ENCODE assay signal across 13 mouse cellular contexts in genomic region chr9:102138671-102139070, GRCm38 (mm10).
DNase-seq lines count a peak whose midpoint lies in the region; ATAC-seq lines count a peak whose summit lies in the region.
"Had no signal": no experiment of that assay in that cellular context is flagged by ENCODE, and none has a peak within 500 bp of the region (broad histone marks: within the 10 kb centered on the region; RNA-seq: fewer than 3 reads in every experiment).

No protein-coding gene starts in this region.

- 90% methylated on average over 7 of the region's 7 CpGs for WGBS in forebrain, embryonic 11.5 days
- 86% methylated on average over 7 of the region's 7 CpGs for WGBS in forebrain, embryonic 12.5 days
- 45% methylated on average over 7 of the region's 7 CpGs for WGBS in midbrain, embryonic 14.5 days
- 61% methylated on average over 7 of the region's 7 CpGs for WGBS in midbrain, embryonic 11.5 days
- 83% methylated on average over 7 of the region's 7 CpGs for WGBS in kidney, embryonic 14.5 days

- H3K9ac ChIP-seq in forebrain, embryonic 11.5 days (ENCODE audit: low read length), result no peak overlapping the region
- no peak overlapping the region for H3K9ac ChIP-seq in forebrain, embryonic 12.5 days
- no peak overlapping the region for H3K9ac ChIP-seq in midbrain, embryonic 14.5 days (replicated peaks; ENCODE audit: low read length)
- H3K9ac ChIP-seq in midbrain, embryonic 11.5 days (ENCODE audit: low read length), result no peak overlapping the region
- H3K9ac ChIP-seq in kidney, embryonic 14.5 days (ENCODE audit: low read depth, low read length), result no peak overlapping the region
- H3K9ac ChIP-seq: liver, embryonic 14.5 days had no signal

- ATAC-seq in forebrain, embryonic 11.5 days (replicated peaks; ENCODE audit: low FRiP score), result no peak
- no peak for ATAC-seq in forebrain, embryonic 12.5 days (ENCODE audit: low FRiP score)
- no peak for ATAC-seq in midbrain, embryonic 14.5 days (ENCODE audit: low FRiP score, low TSS enrichment)
- no peak for ATAC-seq in midbrain, embryonic 11.5 days (ENCODE audit: low FRiP score)
- ATAC-seq in kidney, embryonic 14.5 days (ENCODE audit: low FRiP score, low TSS enrichment), result no peak
- ATAC-seq: intestine, embryonic 16.5 days had no signal

- no peak overlapping the region for H3K4me2 ChIP-seq in forebrain, embryonic 11.5 days (ENCODE audit: low read depth, low read length, severe bottlenecking)
- no peak overlapping the region for H3K4me2 ChIP-seq in forebrain, embryonic 12.5 days
- no peak overlapping the region for H3K4me2 ChIP-seq in midbrain, embryonic 14.5 days (ENCODE audit: low read length)
- H3K4me2 ChIP-seq in midbrain, embryonic 11.5 days, result no peak overlapping the region
- no peak overlapping the region for H3K4me2 ChIP-seq in kidney, embryonic 14.5 days (replicated peaks; ENCODE audit: low read depth, low read length)

- no peak overlapping the region for H3K4me3 ChIP-seq in forebrain, embryonic 11.5 days (ENCODE audit: low read depth, low read length)
- H3K4me3 ChIP-seq in forebrain, embryonic 12.5 days (replicated peaks), result no peak overlapping the region
- no peak overlapping the region for H3K4me3 ChIP-seq in midbrain, embryonic 14.5 days (replicated peaks; ENCODE audit: low read depth, low read length)
- no peak overlapping the region for H3K4me3 ChIP-seq in midbrain, embryonic 11.5 days (ENCODE audit: low read depth, low read length)
- H3K4me3 ChIP-seq in kidney, embryonic 14.5 days (ENCODE audit: low read length), result no peak overlapping the region

- peak; percentile 4 for DNase-seq in forebrain, embryonic 11.5 days (ENCODE audit: low spot score)
- peak; percentile 37 for DNase-seq in midbrain, embryonic 14.5 days
- no peak for DNase-seq in midbrain, embryonic 11.5 days (ENCODE audit: low spot score, missing footprints)
- DNase-seq in left cerebral cortex, adult 8-10 months (ENCODE audit: low spot score in 2 of 2), result peak; percentile 28 to 81
- DNase-seq in right cerebral cortex, postnatal 36 days (ENCODE audit: low spot score in 2 of 2), result peak; percentile 70 to 78
- DNase-seq in cerebellum, adult 11 months, result no peak
- DNase-seq: gastrocnemius, postnatal 14 days; lung, postnatal 36 days; thymus, adult 2 months had no signal

- no peaks in the 10 kb centered on the region for H3K27me3 ChIP-seq in forebrain, embryonic 11.5 days (ENCODE audit: control insufficient read depth, insufficient read depth, low read length)
- H3K27me3 ChIP-seq in forebrain, embryonic 12.5 days, result no peaks in the 10 kb centered on the region; the same call in 1 of the 2 replicates
- no peaks in the 10 kb centered on the region for H3K27me3 ChIP-seq in midbrain, embryonic 14.5 days (ENCODE audit: control insufficient read depth, insufficient read depth, low read length)
- H3K27me3 ChIP-seq in midbrain, embryonic 11.5 days (ENCODE audit: control insufficient read depth, insufficient read depth, low read length), result no peaks in the 10 kb centered on the region
- no peaks in the 10 kb centered on the region for H3K27me3 ChIP-seq in kidney, embryonic 14.5 days (ENCODE audit: control insufficient read depth, insufficient read depth, low read length)

- no peaks in the 10 kb centered on the region for H3K4me1 ChIP-seq in forebrain, embryonic 11.5 days (replicated peaks; ENCODE audit: control insufficient read depth, insufficient read depth, low read length)
- H3K4me1 ChIP-seq in forebrain, embryonic 12.5 days, result peaks cover 11% of the 10 kb centered on the region; the same call in 1 of the 2 replicates
- H3K4me1 ChIP-seq in midbrain, embryonic 14.5 days (ENCODE audit: control insufficient read depth, insufficient read depth, low read length), result peaks cover 11% of the 10 kb centered on the region; the same call in 1 of the 2 replicates
- no peaks in the 10 kb centered on the region for H3K4me1 ChIP-seq in midbrain, embryonic 11.5 days (ENCODE audit: control insufficient read depth, insufficient read depth, low read length)
- H3K4me1 ChIP-seq in kidney, embryonic 14.5 days (ENCODE audit: control insufficient read depth, insufficient read depth, low read length), result no peaks in the 10 kb centered on the region

- no peaks in the 10 kb centered on the region for H3K36me3 ChIP-seq in forebrain, embryonic 11.5 days (ENCODE audit: control insufficient read depth, insufficient read depth, low read length)
- H3K36me3 ChIP-seq in forebrain, embryonic 12.5 days (replicated peaks), result no peaks in the 10 kb centered on the region
- H3K36me3 ChIP-seq in midbrain, embryonic 14.5 days (ENCODE audit: control insufficient read depth, insufficient read depth, low read length), result peaks cover 3% of the 10 kb centered on the region; the same call in 1 of the 2 replicates
- H3K36me3 ChIP-seq in midbrain, embryonic 11.5 days (ENCODE audit: control insufficient read depth, insufficient read depth, low read length), result no peaks in the 10 kb centered on the region
- no peaks in the 10 kb centered on the region for H3K36me3 ChIP-seq in kidney, embryonic 14.5 days (ENCODE audit: control insufficient read depth, insufficient read depth, low read length)

- no peak overlapping the region for H3K27ac ChIP-seq in forebrain, embryonic 11.5 days (ENCODE audit: low read depth, low read length)
- H3K27ac ChIP-seq in forebrain, embryonic 12.5 days, result no peak overlapping the region
- H3K27ac ChIP-seq in midbrain, embryonic 14.5 days (replicated peaks; ENCODE audit: low read depth, low read length), result peak overlapping the region; percentile 47
- H3K27ac ChIP-seq in midbrain, embryonic 11.5 days (ENCODE audit: low read depth, low read length), result no peak overlapping the region
- H3K27ac ChIP-seq in kidney, embryonic 14.5 days (ENCODE audit: low read depth, low read length), result no peak overlapping the region
- H3K27ac ChIP-seq: liver, embryonic 14.5 days had no signal

- no peaks in the 10 kb centered on the region for H3K9me3 ChIP-seq in forebrain, embryonic 11.5 days (ENCODE audit: control insufficient read depth, low read length)
- H3K9me3 ChIP-seq in forebrain, embryonic 12.5 days, result no peaks in the 10 kb centered on the region
- H3K9me3 ChIP-seq in midbrain, embryonic 14.5 days (ENCODE audit: control insufficient read depth, low read length), result no peaks in the 10 kb centered on the region
- H3K9me3 ChIP-seq in midbrain, embryonic 11.5 days (ENCODE audit: control insufficient read depth, low read length), result no peaks in the 10 kb centered on the region
- no peaks in the 10 kb centered on the region for H3K9me3 ChIP-seq in kidney, embryonic 14.5 days (ENCODE audit: control insufficient read depth, low read length)

Comparison
In these comparisons a context has a peak if more than half of its experiments do, and no peak if none do; other contexts are left out.
1. DNase-seq: peak in forebrain, embryonic 11.5 days (single experiment), midbrain, embryonic 14.5 days (single experiment), left cerebral cortex, adult 8-10 months (2 of 2) and right cerebral cortex, postnatal 36 days (2 of 2); none in midbrain, embryonic 11.5 days (single experiment) and cerebellum, adult 11 months (single experiment).